Mouse (Mus musculus): Measurements from ENCODE around the gene Asphd2.

- no peak for TF ChIP-seq CTCF (IDR thresholded peaks at IDR 0.05; ENCODE audit: borderline replicate concordance, insufficient read depth, low read length)
- TF ChIP-seq POLR2A (IDR thresholded peaks at IDR 0.05; ENCODE audit: low read depth, low read length) = no peak
Observed at GRCm38 (mm10) chr5:112364184-112364797, 30.4 kb downstream of the Asphd2 start.
